Mouse (Mus musculus) hindbrain, embryonic 15.5 days (tissue): ENCODE measurements around the gene Tecpr2. TPM values are rescaled to one million over a fixed set of nuclear protein-coding genes. Genes with fewer than 3 reads are reported as not detected.
A peak's percentile ranks its signal among the peaks of the same experiment; 100 is the strongest.

Source experiments
- ATAC-seq: fragments of 200-750 bp; cut with Nextera tagmentation; 2 replicates; pipeline ENCODE4 v1.8.0; 2017; ENCODE audit warnings: low read depth, moderate number of reproducible peaks, moderate TSS enrichment; ENCODE audit not compliant: low FRiP score
- H3K27ac ChIP-seq: fragments of 300-500 bp; sonication (generic); replicated peaks from 2 replicates; pipeline ENCODE4 v1.5.1; 2015; ENCODE audit warnings: mild to moderate bottlenecking, inconsistent platforms
- H3K27me3 ChIP-seq: fragments of 300-500 bp; sonication (generic); 2 replicates; pipeline ENCODE4 v1.6.1; 2015; ENCODE audit warnings: control low read depth, inconsistent platforms
- H3K36me3 ChIP-seq: fragments of 300-500 bp; sonication (generic); 2 replicates; pipeline ENCODE4 v1.6.1; 2015; ENCODE audit warnings: control low read depth, inconsistent platforms
- H3K4me1 ChIP-seq: fragments of 300-500 bp; sonication (generic); replicated peaks from 2 replicates; pipeline ENCODE4 v1.6.1; 2015; ENCODE audit warnings: control low read depth, inconsistent platforms
- H3K4me2 ChIP-seq: fragments of 300-500 bp; sonication (generic); 2 replicates; pipeline ENCODE4 v1.6.1; 2015; ENCODE audit warnings: moderate library complexity, mild to moderate bottlenecking, inconsistent platforms
- H3K4me3 ChIP-seq: fragments of 300-500 bp; sonication (generic); 2 replicates; pipeline ENCODE4 v1.5.1; 2015; ENCODE audit warnings: mild to moderate bottlenecking, inconsistent platforms
- H3K9ac ChIP-seq: fragments of 300-500 bp; sonication (generic); 2 replicates; pipeline ENCODE4 v1.6.1; 2015; ENCODE audit warnings: inconsistent platforms
- H3K9me3 ChIP-seq: fragments of 300-500 bp; sonication (generic); 2 replicates; pipeline ENCODE4 v1.6.1; 2016; ENCODE audit warnings: control low read depth, inconsistent platforms
- WGBS: fragments of 180-500 bp; shearing (Covaris S2); methylation state at CpG from one replicate; pipeline ENCODE4 v1.1.7; 2015; 5-methylcytosine and 5-hydroxymethylcytosine counted together
- polyA plus RNA-seq: library from polyadenylated mRNA; unstranded; fragments of >200 nt; fragmentation: Nextera tagmentation; extraction: Ambion mirVana; gene quantifications from 2 replicates; pipeline ENCODE4 v1.2.1, GENCODE M21; 2015

The Tecpr2 gene
- polyA plus RNA-seq, 1 experiment from 2014 or later: 7.3 TPM

DNA sequence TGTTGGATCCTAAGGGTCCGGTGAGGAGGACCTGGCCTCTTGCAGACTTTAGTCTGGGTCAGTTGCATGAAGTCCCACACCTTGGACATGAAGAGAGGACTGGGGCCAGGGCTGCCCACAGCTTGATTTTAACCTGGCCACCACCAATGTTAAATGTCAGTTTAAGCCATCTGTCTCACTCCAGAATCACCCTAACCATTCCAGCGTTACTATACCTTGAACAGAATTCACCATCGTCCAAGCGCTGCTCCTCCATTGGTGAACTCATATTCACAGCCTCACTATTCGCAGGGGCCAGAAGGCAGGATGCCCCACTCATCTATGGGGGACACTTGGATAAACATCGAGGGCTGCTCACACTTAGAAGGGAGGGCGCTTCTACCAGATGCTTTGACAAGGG, 111.9 kb downstream of the Tecpr2 start:
- Histone ChIP-seq H3K9me3 (no peaks in the 10 kb centered on the region), H3K36me3 (no peaks in the 10 kb centered on the region), H3K4me1 (no peaks in the 10 kb centered on the region), H3K4me2 (no peak overlapping the region), H3K27me3 (no peaks in the 10 kb centered on the region), H3K9ac (no peak overlapping the region), H3K4me3 (no peak overlapping the region), H3K27ac (no peak overlapping the region)
- ATAC-seq: no peak
- 96% methylated on average over 7 of the region's 7 CpGs for WGBS

DNA sequence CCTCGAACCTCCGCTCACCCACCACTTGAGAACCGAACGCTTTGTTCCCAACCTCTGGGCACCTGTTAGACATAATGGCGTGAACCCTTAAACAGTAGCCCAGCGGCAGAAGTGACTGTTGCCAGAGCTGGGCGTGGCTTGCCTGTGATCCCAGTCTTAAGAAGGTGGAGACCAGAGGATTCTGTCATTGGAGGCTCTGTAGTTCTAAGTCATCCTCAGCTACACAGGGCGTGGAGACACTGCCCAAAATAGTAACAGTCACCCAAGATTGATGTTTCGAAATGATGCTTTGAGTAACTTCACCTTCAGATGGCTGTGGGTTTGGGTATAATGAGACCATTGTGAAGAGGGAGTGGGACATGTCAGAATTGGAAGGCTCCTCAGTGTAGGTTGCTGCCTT, 115.1 kb downstream of the Tecpr2 start:
- Histone ChIP-seq H3K4me1 (peaks cover 13% of the 10 kb centered on the region), H3K9me3 (no peaks in the 10 kb centered on the region), H3K27me3 (no peaks in the 10 kb centered on the region), H3K27ac (no peak overlapping the region), H3K4me3 (no peak overlapping the region), H3K9ac (no peak overlapping the region), H3K4me2 (no peak overlapping the region), H3K36me3 (no peaks in the 10 kb centered on the region)
- ATAC-seq: no peak
- 87% methylated on average over 9 of the region's 9 CpGs for WGBS

DNA sequence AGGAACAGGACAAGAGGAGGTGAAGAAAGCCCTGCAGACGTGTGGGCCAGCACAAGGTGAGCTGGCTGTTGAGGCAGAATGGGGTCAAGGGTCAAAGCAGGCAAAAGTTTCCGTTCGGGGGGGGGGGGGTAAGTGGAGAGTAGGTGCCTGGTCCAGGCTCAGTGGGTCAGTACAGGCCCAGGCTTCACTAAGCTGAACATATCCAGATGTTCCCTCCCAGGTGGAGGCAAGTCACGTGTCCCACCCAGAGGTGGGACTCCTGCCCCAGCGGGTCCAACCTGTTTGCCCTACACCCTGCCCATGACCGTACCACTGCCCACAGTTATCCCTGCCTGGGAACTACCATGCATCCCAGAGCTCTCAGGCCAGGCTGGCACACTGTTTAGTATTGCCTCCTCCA, 116.7 kb downstream of the Tecpr2 start:
- WGBS: 81% methylated on average over 6 of the region's 6 CpGs
- Histone ChIP-seq H3K27me3 (no peaks in the 10 kb centered on the region), H3K4me2 (no peak overlapping the region), H3K27ac (no peak overlapping the region), H3K36me3 (no peaks in the 10 kb centered on the region), H3K4me3 (no peak overlapping the region), H3K9ac (no peak overlapping the region), H3K4me1 (peaks cover 14% of the 10 kb centered on the region), H3K9me3 (no peaks in the 10 kb centered on the region)
- ATAC-seq: peak; percentile 61; the same call in 1 of the 2 replicates

DNA sequence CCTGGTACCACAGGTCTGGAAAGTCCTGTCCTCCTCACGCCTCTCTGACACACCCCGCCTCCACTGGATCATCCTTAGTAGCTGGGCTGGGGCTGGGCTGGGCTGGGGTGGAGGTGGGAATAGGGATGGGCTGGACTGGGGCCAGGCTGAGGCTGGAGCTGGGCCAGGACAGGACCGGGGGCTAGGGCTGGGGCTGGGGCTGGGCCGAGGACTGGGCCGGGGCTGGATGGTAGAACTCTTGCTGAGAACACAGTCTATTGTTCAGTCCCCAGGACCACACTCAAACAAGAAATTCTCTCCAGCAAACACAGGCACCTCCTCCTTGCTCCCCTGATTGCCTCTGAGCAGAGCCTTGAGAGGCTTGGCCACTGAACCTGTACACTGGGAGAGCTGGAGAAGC, 117.3 kb downstream of the Tecpr2 start:
- WGBS: 44% methylated on average over 4 of the region's 5 CpGs
- Histone ChIP-seq H3K9me3 (no peaks in the 10 kb centered on the region), H3K4me2 (no peak overlapping the region), H3K27me3 (no peaks in the 10 kb centered on the region), H3K27ac (no peak overlapping the region), H3K9ac (no peak overlapping the region), H3K4me1 (peaks cover 14% of the 10 kb centered on the region), H3K36me3 (no peaks in the 10 kb centered on the region), H3K4me3 (no peak overlapping the region)
- ATAC-seq: no peak; the same call in 1 of the 2 replicates

DNA sequence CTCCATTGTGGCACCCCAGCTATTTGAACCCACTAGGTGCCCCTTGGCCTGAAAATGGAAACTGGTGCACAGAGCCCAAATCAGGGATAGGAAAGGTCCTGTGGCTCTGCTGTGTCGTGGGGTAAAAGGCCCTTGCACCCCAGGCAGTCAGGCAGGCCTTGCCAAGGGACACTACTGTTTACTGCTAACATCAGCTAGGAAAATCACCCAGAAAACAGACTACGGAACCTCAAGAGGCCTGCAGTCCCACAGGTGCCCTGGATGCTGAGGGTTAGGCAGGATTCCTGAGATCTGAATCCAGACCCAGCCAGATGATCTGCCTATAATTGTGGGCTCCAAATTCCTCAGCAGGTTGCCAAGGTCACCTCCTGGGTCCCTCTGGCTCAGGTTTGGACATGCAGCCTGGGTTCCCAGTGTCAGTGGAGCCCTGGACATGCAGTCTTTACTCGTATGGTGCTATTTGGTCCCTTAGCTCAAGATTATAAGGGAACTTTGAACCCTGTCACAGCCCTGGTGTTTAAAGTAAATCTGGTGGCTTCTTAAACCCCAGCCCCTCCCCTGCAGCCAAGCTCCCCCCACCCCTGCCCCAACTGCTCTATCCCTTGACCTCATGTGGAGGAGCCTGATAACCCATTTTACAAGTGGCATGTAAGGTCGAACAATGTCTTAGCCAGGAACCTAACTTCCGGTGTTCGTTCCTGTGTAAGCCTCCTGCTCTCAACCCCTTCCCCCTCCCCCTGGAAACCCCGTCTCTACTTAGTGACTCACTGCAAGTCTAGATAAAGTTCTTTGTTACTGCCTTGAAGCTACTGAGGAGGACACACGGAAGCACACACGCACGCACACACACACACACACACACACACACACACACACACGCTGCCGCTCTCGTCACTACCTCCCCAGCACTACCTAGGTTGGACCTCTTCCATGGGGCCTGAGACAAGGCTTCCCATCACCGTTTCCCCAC, 118.4 kb downstream of the Tecpr2 start:
- H3K36me3 ChIP-seq: no peaks in the 10 kb centered on the region
- WGBS: 78% methylated on average over 14 of the region's 14 CpGs
- no peaks in the 10 kb centered on the region for H3K9me3 ChIP-seq
- ATAC-seq: no peak
- no peak overlapping the region for H3K4me2 ChIP-seq
- H3K27ac ChIP-seq: no peak overlapping the region
- no peaks in the 10 kb centered on the region for H3K27me3 ChIP-seq
- H3K4me1 ChIP-seq: peaks cover 18% of the 10 kb centered on the region
- no peak overlapping the region for H3K4me3 ChIP-seq
- no peak overlapping the region for H3K9ac ChIP-seq

DNA sequence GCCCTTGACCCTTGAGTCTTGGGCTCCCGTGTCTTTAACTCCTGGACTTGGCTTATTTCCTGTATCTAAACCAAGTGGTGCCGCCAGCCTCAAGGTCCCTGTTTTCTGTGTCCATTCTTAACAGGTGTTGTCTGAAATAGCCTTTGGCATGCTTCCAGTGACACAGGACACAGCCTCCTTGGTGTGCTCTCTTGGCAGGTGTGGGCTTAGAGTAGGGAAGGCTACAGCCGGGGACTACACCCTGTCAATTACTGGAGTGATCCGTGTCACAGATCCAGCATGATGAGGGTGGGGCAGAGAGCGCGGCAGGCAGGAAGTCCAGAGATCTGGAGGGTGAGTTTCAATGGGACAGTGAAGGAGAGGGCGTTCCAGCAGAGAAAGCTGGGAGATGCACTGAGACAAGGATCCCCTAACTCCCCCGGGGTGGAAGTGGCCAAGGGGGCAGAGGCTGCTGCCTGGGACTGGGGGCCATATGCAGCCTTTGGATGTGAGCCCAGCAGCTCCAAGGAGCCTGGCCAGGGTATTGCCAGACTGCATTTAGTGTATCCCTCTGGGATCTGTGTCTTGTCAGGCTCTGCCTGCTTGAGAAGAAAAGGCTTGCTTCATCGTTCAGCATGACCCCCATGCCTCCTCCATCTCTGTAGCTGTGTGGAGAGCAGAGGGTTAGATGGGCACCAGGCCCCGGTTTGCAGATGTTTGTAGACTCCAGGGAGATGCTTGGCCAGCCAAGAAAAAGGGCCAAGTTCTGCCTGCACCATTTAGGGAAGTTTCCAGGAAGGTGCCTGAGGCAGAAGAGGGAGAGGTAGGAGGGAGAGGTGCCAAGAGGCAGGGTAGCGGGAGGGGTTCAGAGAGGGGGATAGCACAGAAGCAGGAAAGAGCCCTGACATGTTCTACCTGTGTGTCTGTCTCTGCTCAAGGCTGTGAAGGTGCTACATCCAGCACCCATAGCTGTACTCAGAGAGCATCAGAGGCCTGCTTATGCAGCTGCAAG, 119.7 kb downstream of the Tecpr2 start:
- Histone ChIP-seq H3K4me2 (no peak overlapping the region), H3K27ac (no peak overlapping the region), H3K9ac (no peak overlapping the region), H3K4me3 (no peak overlapping the region), H3K36me3 (no peaks in the 10 kb centered on the region), H3K27me3 (no peaks in the 10 kb centered on the region), H3K4me1 (peaks cover 18% of the 10 kb centered on the region), H3K9me3 (no peaks in the 10 kb centered on the region)
- WGBS: 55% methylated on average over 11 of the region's 11 CpGs
- peak; percentile 42; the same call in 1 of the 2 replicates for ATAC-seq

DNA sequence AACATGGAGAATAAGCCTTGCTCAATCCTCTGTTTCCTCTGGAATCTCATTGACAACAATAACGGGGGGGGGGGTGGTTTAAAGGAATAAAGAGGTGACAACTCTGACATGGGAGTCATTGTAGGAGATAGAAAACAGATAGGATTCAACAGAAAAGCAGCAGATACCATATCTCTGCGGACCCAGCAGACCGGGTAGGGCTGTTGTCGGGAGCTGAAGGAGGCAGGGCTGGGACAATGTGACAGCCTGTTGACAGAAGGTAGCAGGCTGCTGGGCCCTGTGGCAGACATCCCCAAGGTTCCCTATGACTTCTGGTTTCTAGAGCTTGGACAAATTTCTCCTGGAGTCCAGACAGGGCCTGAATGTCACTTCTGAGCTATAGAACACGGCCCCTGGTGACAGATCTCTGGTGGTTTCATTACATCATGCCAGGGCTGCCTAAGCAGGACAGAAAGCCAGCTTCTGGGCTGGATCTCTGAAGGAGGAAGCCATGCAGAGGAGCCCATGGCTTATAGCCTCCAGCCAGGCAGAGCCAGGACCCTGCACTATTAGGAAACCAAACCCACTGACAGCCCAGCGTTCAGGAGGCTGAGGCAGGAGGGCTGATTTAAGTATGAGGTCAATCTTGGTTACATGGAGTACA, 120.7 kb downstream of the Tecpr2 start:
- ATAC-seq: no peak
- WGBS: 72% methylated on average over 6 of the region's 6 CpGs
- no peak overlapping the region for H3K9ac ChIP-seq

DNA sequence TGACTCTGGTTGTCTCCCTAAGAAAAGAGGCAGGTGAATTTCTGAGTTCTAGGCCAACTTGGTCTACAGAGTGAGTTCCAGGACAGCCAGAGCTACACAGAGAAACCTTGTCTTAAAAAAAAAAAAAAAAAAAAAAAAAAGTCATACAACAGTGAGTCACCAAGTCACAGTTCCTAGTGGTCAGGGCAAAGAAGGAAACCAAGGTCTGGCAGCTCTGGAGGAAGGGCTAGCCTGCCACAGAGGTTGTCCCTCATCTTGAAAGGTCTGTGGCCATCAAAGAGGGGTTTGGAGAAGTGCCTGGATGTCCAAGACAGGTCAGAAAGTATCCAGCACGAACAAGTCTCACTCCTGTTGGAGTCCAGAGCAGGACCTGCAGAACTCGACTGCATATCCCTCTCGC, 127.7 kb downstream of the Tecpr2 start:
- WGBS: 91% methylated on average over 3 of the region's 3 CpGs
- Histone ChIP-seq H3K36me3 (no peaks in the 10 kb centered on the region), H3K27ac (no peak overlapping the region), H3K4me3 (no peak overlapping the region), H3K27me3 (no peaks in the 10 kb centered on the region), H3K9me3 (no peaks in the 10 kb centered on the region), H3K4me1 (no peaks in the 10 kb centered on the region), H3K9ac (no peak overlapping the region), H3K4me2 (no peak overlapping the region)
- no peak for ATAC-seq

More for the DNA sequence above, 120.7 kb downstream of the Tecpr2 start:
- Histone ChIP-seq H3K4me1 (peaks cover 18% of the 10 kb centered on the region), H3K27ac (no peak overlapping the region), H3K9me3 (no peaks in the 10 kb centered on the region), H3K4me3 (no peak overlapping the region), H3K36me3 (no peaks in the 10 kb centered on the region), H3K4me2 (no peak overlapping the region), H3K27me3 (no peaks in the 10 kb centered on the region)

DNA sequence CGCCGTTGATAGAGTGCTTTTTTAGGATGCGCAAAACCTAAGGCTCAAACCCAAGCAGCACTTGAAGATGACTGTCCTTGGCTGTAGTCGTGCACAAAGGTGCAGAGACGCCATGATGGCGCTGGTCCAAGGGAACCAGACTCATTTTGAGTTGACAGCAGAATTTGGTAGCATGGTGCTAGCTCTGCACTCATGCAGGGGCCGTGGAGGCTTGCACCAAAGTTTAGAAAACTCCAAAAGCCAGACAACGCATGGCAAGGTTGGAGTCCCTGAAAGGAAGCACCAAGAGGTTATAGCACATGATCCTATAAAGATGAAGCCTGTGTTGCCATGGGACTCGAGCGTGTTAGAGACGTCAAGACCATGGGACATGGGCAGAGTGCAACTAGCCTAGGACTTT, 129.0 kb downstream of the Tecpr2 start:
- no peak overlapping the region for H3K9ac ChIP-seq
- WGBS: 94% methylated on average over 11 of the region's 11 CpGs
- H3K27me3 ChIP-seq: no peaks in the 10 kb centered on the region
- no peaks in the 10 kb centered on the region for H3K4me1 ChIP-seq
- H3K27ac ChIP-seq: no peak overlapping the region
- H3K4me2 ChIP-seq: no peak overlapping the region
- no peaks in the 10 kb centered on the region for H3K36me3 ChIP-seq
- no peak overlapping the region for H3K4me3 ChIP-seq
- no peak for ATAC-seq
- H3K9me3 ChIP-seq: no peaks in the 10 kb centered on the region

DNA sequence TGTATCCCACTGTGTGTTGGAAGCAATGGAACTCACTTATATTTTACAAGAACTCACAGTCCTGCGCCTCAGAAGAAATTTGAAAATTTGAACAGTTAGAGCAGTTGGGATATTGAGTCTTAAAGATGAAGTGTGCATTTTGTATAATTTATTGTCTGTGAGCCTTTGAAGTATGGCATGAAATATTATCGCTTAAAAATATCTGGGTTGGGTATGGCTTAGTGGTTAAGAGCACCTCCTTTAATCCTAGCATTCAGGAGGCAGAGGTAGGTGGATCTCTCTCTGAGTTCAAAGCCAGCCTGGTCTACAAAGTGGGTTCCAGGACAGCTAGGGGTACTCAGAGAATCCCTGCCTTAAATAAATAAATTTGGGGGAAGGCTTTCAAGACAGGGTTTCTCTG, 130.0 kb downstream of the Tecpr2 start:
- Histone ChIP-seq H3K36me3 (no peaks in the 10 kb centered on the region), H3K4me2 (no peak overlapping the region), H3K27ac (no peak overlapping the region), H3K9ac (no peak overlapping the region), H3K27me3 (no peaks in the 10 kb centered on the region), H3K4me1 (no peaks in the 10 kb centered on the region), H3K4me3 (no peak overlapping the region), H3K9me3 (no peaks in the 10 kb centered on the region)
- WGBS: 92% methylated on average over 2 of the region's 2 CpGs
- no peak for ATAC-seq

DNA sequence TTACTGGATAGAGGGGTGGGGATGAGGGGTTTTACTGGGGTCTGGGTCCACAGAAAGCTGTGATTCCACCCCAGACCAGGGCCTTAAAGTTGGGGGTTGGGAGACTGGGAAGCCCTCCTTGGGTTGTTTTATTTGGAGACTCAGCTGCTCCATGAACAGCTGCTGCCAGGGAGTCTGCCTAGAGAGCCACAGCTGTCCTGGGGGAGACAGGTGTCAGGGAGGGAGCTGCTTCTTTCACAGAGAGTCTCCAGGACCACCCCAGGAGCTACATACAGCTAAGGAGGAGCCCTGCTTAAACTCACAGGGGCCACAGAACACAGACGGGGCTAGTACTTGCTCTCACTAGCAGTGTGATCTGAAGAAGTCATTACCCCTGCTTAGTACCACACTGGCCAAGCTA, 132.1 kb downstream of the Tecpr2 start:
- H3K4me2 ChIP-seq: no peak overlapping the region
- no peaks in the 10 kb centered on the region for H3K27me3 ChIP-seq
- no peaks in the 10 kb centered on the region for H3K36me3 ChIP-seq
- H3K4me3 ChIP-seq: no peak overlapping the region
- H3K4me1 ChIP-seq: no peaks in the 10 kb centered on the region
- no peak overlapping the region for H3K27ac ChIP-seq
- no peak for ATAC-seq
- no peak overlapping the region for H3K9ac ChIP-seq
- WGBS: 6% methylated on average over 1 of the region's 1 CpGs
- no peaks in the 10 kb centered on the region for H3K9me3 ChIP-seq
